Mouse (Mus musculus): ENCODE data around the gene Tedc1.

Gene Tedc1

GRCm38 (mm10) chr12:113138901-113139864, 17.0 kb upstream of the Tedc1 start:
- no peak for DNase-seq (ENCODE audit: low read depth)

- peak; percentile 75 for DNase-seq (ENCODE audit: low read depth)
These were observed 16.2 kb upstream of the Tedc1 start, which contains the start of gene Crip2 for GRCm38 (mm10) chr12:113139908-113140615. TSS of gene Crip2 (plus strand) at chr12:113140236.

- DNase-seq (ENCODE audit: low read depth) = no peak
These were observed 15.4 kb upstream of the Tedc1 start for GRCm38 (mm10) chr12:113140616-113141411.

- DNase-seq (ENCODE audit: low read depth) = no peak
These were observed 14.7 kb upstream of the Tedc1 start for GRCm38 (mm10) chr12:113141531-113141973.

GRCm38 (mm10) chr12:113142021-113142975, 13.9 kb upstream of the Tedc1 start:
- DNase-seq (ENCODE audit: low read depth) = peak; percentile 85

GRCm38 (mm10) chr12:113143164-113143563, 13.1 kb upstream of the Tedc1 start:
- no peak for DNase-seq (ENCODE audit: low read depth)

- DNase-seq (ENCODE audit: low read depth) = no peak
These were observed 12.0 kb upstream of the Tedc1 start for GRCm38 (mm10) chr12:113144001-113144756.

GRCm38 (mm10) chr12:113144886-113145285, 11.3 kb upstream of the Tedc1 start:
- no peak for DNase-seq (ENCODE audit: low read depth)

- no peak for DNase-seq (ENCODE audit: low read depth)
These were observed 10.6 kb upstream of the Tedc1 start for GRCm38 (mm10) chr12:113145591-113145990.

GRCm38 (mm10) chr12:113146112-113147057, 9.8 kb upstream of the Tedc1 start, which contains the start of gene Crip1:
TSS of gene Crip1 (plus strand) at chr12:113146316.
- DNase-seq (ENCODE audit: low read depth) = peak; percentile 75

- no peak for DNase-seq (ENCODE audit: low read depth)
These were observed 8.7 kb upstream of the Tedc1 start for GRCm38 (mm10) chr12:113147481-113147880.

GRCm38 (mm10) chr12:113148381-113149035, 7.7 kb upstream of the Tedc1 start:
- no peak for DNase-seq (ENCODE audit: low read depth)

GRCm38 (mm10) chr12:113149341-113149740, 6.9 kb upstream of the Tedc1 start:
- no peak for DNase-seq (ENCODE audit: low read depth)

GRCm38 (mm10) chr12:113149896-113150295, 6.3 kb upstream of the Tedc1 start:
- DNase-seq (ENCODE audit: low read depth) = no peak

GRCm38 (mm10) chr12:113150591-113150990, 5.6 kb upstream of the Tedc1 start:
- no peak for DNase-seq (ENCODE audit: low read depth)

- DNase-seq (ENCODE audit: low read depth) = no peak
These were observed 5.2 kb upstream of the Tedc1 start for GRCm38 (mm10) chr12:113151046-113151445.

- DNase-seq (ENCODE audit: low read depth) = no peak
These were observed 4.5 kb upstream of the Tedc1 start for GRCm38 (mm10) chr12:113151661-113152271.

GRCm38 (mm10) chr12:113152272-113152661, 4.0 kb upstream of the Tedc1 start:
- no peak for DNase-seq (ENCODE audit: low read depth)
